Mouse (Mus musculus): ENCODE measurements around the gene Zfp938. TPM values are rescaled to one million over a fixed set of nuclear protein-coding genes. Genes with fewer than 3 reads are reported as not detected.

The Zfp938 gene
- polyA plus RNA-seq (2012; ENCODE audit: low replicate concordance), result not detected in 2 replicates

DNA sequence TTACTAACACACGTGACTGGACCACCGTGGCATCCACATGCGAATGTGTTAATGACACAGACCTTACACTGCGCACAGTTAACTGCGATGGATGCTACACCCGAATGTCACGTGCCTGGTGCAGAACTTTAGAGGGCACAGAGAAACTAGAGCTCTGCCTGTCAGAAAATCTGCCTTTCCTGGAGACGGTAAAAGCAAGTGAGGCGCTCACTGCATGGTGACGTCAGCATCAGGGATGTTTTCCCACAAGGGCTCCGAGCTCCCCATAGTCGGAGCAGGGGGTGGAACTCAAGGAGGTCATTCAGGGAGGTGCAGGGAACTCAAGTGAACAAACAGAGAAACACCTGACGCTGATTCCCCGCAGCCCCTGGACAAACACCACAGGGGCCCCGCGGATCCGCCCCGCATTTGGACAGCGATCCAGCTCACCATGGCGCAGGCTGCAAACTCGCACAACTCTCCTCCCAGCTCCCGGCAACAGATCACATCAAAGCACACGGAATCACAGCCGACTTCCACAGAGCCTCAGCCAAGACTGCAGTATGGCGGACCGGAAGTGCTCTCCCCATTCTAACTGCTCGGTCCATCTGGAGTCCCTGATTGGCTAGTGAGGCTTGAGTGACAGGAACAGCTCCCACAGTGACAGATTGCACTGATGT is at the start of gene Zfp938:
Zfp938 (minus strand) TSS at position 539 of the 659 bp plus-strand sequence.

Other genes starting within 250 kb of the Zfp938 start
- gene Zfp873, start 193.2 kb downstream of the Zfp938 start, polyA plus RNA-seq (2012; ENCODE audit: low replicate concordance), result 0.24 and 0.38 TPM in 2 replicates
- not detected in 2 replicates for gene BC024063, start 157.9 kb downstream of the Zfp938 start, polyA plus RNA-seq (2012; ENCODE audit: low replicate concordance)
- 0.13 TPM in 1 of 2 replicates, not detected in the other for gene AU041133, start 113.3 kb downstream of the Zfp938 start, polyA plus RNA-seq (2012; ENCODE audit: low replicate concordance)
- not detected in 2 replicates for gene 4932415D10Rik, start 75.3 kb upstream of the Zfp938 start, polyA plus RNA-seq (2012; ENCODE audit: low replicate concordance)
- gene Gm4924, start 113.0 kb upstream of the Zfp938 start, polyA plus RNA-seq (2012; ENCODE audit: low replicate concordance), result not detected in 2 replicates